Mouse (Mus musculus): Measurements from ENCODE around the gene Parp11.

Parp11 gene

GRCm38 (mm10) chr6:127541617-127542374 is 95.2 kb downstream of the Parp11 start:
- DNase-seq (ENCODE audit: extremely low read depth, low read depth, low spot score): no peak

All from fat pad, adult 2 months (tissue).